Mouse (Mus musculus) ES-E14 (cell line): ENCODE measurements around the gene Shisa9.

Source experiments
- ZC3H11A ChIP-seq: IDR thresholded peaks from 2 replicates; pipeline ENCODE4 v1.6.1; 2012; ENCODE audit warnings: low read depth, mild to moderate bottlenecking, inconsistent platforms, low read length, borderline replicate concordance
- ZNF384 ChIP-seq: IDR thresholded peaks from 2 replicates; pipeline ENCODE4 v1.6.1; 2012; ENCODE audit warnings: low read depth, low read length, inconsistent platforms

DNA sequence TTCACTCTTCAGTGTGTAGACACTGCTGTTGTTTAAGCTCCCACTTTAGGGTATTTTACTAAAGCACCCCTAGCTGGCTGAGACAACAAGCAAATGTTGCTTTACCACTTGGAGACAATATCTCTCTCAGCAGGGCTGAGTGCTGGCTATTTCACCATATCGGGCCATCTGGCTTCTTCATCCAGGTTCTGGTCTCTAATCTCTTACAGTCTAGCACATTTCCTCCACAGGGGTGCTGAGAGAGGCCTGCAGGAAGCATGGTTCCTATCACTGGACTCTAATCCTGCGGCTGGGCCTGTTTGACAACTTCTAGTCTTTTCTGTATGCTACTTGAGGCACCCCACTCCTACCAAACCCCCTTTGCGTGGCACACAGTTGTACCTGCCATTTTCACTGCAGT lies 51.7 kb downstream of the Shisa9 start:
- TF ChIP-seq ZC3H11A, result no peak
- no peak for TF ChIP-seq ZNF384
